Mouse (Mus musculus): ENCODE measurements around the gene Ramp1. TPM values are rescaled to one million over a fixed set of nuclear protein-coding genes. Genes with fewer than 3 reads are reported as not detected.

The Ramp1 gene
- polyA plus RNA-seq, 1 experiment from 2014 or later = 0.47 TPM

DNA sequence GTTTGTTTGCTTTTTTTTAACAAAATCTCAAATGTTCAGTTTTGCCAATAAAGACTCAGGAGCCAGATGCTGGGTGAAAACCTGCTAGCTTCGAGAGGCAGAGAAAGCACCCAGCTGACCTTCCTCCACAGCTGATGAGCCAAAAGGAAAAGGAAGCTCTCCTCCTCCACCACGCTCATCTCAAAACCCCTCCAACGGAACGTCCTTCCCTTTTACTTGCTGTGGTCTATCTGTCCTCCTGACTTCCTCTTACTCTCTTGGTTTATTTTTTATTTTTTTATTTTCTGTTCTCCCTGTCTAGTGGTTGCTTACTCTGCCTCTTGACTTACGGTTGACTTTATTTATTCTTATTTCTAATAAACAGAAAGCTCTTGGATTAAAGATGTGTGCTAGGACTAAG, 55.8 kb downstream of the Ramp1 start:
- WGBS = 77% methylated on average over 5 of the region's 5 CpGs
- Histone ChIP-seq H3K36me3 (ENCODE audit: control insufficient read depth, insufficient read depth, low read length) (no peaks in the 10 kb centered on the region), H3K4me1 (ENCODE audit: control insufficient read depth, insufficient read depth, low read length) (no peaks in the 10 kb centered on the region), H3K27me3 (ENCODE audit: control insufficient read depth, insufficient read depth, low read length) (no peaks in the 10 kb centered on the region), H3K27ac (replicated peaks; ENCODE audit: low read depth, low read length) (no peak overlapping the region), H3K9me3 (ENCODE audit: control insufficient read depth, low read length) (no peaks in the 10 kb centered on the region), H3K9ac (ENCODE audit: low read length) (no peak overlapping the region), H3K4me2 (ENCODE audit: low read depth, severe bottlenecking) (no peak overlapping the region), H3K4me3 (ENCODE audit: low read depth, low read length) (no peak overlapping the region)
- ATAC-seq (ENCODE audit: insufficient number of reproducible peaks, low FRiP score, low TSS enrichment, low read depth) (no peak), DNase-seq (ENCODE audit: low spot score) (no peak)

DNA sequence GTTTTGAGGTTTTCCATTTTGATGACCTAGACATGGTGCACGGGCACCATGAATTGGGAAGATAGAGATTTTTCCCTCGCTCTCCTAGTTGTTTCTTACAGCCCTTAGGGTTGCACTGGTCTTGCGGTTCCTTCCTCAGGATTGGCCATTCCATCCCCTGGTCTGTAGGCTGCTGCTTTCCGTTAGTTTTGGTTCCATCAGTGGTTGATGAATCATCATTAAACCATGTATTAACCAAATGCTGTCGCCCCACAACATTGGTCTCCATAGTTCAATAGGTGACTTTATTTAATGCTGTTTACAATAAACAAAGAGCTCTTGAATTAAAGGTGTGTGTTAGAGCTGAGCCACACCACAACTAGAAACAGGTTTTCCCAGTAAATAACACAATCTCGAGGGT, 58.1 kb downstream of the Ramp1 start:
- Histone ChIP-seq H3K36me3 (ENCODE audit: control insufficient read depth, insufficient read depth, low read length) (no peaks in the 10 kb centered on the region), H3K4me3 (ENCODE audit: low read depth, low read length) (no peak overlapping the region), H3K4me2 (ENCODE audit: low read depth, severe bottlenecking) (no peak overlapping the region), H3K9ac (ENCODE audit: low read length) (no peak overlapping the region), H3K27ac (replicated peaks; ENCODE audit: low read depth, low read length) (no peak overlapping the region), H3K27me3 (ENCODE audit: control insufficient read depth, insufficient read depth, low read length) (no peaks in the 10 kb centered on the region), H3K9me3 (ENCODE audit: control insufficient read depth, low read length) (no peaks in the 10 kb centered on the region), H3K4me1 (ENCODE audit: control insufficient read depth, insufficient read depth, low read length) (no peaks in the 10 kb centered on the region)
- ATAC-seq (ENCODE audit: insufficient number of reproducible peaks, low FRiP score, low TSS enrichment, low read depth) (no peak), DNase-seq (ENCODE audit: low spot score) (no peak)
- 77% methylated on average over 6 of the region's 6 CpGs for WGBS

DNA sequence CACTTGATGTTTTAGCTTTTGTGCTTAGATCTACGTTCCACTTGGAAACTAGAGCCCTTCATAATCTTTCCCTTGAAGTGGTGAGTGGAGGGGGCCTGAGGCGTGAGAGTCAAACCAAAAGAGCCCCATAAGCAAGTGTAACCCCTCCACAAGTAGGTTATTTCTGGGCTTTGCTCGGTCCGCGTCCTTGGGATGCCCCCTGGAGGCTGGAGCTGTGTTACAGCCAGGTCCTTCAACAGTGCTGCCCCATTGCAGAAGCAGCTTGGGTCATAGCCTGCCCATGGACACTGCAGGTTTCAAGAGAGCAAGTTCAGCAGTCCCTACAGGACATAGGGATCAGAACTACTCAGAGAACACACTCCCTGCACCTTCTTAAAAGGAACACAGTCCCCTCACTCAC, 59.5 kb downstream of the Ramp1 start:
- H3K4me1 ChIP-seq (ENCODE audit: control insufficient read depth, insufficient read depth, low read length) = no peaks in the 10 kb centered on the region
- H3K27me3 ChIP-seq (ENCODE audit: control insufficient read depth, insufficient read depth, low read length) = no peaks in the 10 kb centered on the region
- H3K36me3 ChIP-seq (ENCODE audit: control insufficient read depth, insufficient read depth, low read length) = no peaks in the 10 kb centered on the region
- no peaks in the 10 kb centered on the region for H3K9me3 ChIP-seq (ENCODE audit: control insufficient read depth, low read length)
- H3K4me3 ChIP-seq (ENCODE audit: low read depth, low read length) = no peak overlapping the region
- H3K9ac ChIP-seq (ENCODE audit: low read length) = no peak overlapping the region
- H3K4me2 ChIP-seq (ENCODE audit: low read depth, severe bottlenecking) = no peak overlapping the region
- no peak overlapping the region for H3K27ac ChIP-seq (replicated peaks; ENCODE audit: low read depth, low read length)
- DNase-seq (ENCODE audit: low spot score) = peak; percentile 53
- 25% methylated on average over 5 of the region's 5 CpGs for WGBS
- ATAC-seq (ENCODE audit: insufficient number of reproducible peaks, low FRiP score, low TSS enrichment, low read depth) = no peak

GRCm38 (mm10) chr1:91239800-91240199, 60.2 kb downstream of the Ramp1 start:
- no peak overlapping the region for H3K4me3 ChIP-seq (ENCODE audit: low read depth, low read length)
- ATAC-seq (ENCODE audit: insufficient number of reproducible peaks, low FRiP score, low TSS enrichment, low read depth) = no peak
- H3K27me3 ChIP-seq (ENCODE audit: control insufficient read depth, insufficient read depth, low read length) = no peaks in the 10 kb centered on the region
- H3K27ac ChIP-seq (replicated peaks; ENCODE audit: low read depth, low read length) = no peak overlapping the region
- no peak overlapping the region for H3K9ac ChIP-seq (ENCODE audit: low read length)
- no peaks in the 10 kb centered on the region for H3K9me3 ChIP-seq (ENCODE audit: control insufficient read depth, low read length)
- 81% methylated on average over 1 of the region's 1 CpGs for WGBS
- H3K4me2 ChIP-seq (ENCODE audit: low read depth, severe bottlenecking) = no peak overlapping the region
- DNase-seq (ENCODE audit: low spot score) = no peak
- H3K4me1 ChIP-seq (ENCODE audit: control insufficient read depth, insufficient read depth, low read length) = no peaks in the 10 kb centered on the region
- no peaks in the 10 kb centered on the region for H3K36me3 ChIP-seq (ENCODE audit: control insufficient read depth, insufficient read depth, low read length)

GRCm38 (mm10) chr1:91240685-91241084, 61.1 kb downstream of the Ramp1 start:
- WGBS = 87% methylated on average over 1 of the region's 1 CpGs
- no peak overlapping the region for H3K27ac ChIP-seq (replicated peaks; ENCODE audit: low read depth, low read length)

DNA sequence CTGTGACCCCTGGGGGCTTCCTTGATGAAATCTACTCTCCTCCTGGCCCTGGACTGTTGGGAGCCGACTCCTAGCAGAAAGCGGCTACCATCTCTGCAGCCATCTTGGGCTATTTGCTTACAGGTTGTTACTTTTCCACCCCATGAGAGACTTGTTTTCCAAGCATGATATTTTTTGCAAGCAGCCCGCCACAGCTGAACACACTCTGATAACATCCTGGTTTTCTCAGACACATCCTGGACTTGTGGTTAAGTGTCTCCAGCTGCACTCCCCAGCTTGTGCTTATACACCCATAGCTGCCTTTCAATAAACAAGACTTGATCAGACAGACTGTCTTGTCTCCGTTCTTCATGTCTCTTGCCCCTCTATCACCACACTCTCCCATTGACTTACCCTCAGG, 61.6 kb downstream of the Ramp1 start:
- no peaks in the 10 kb centered on the region for H3K4me1 ChIP-seq (ENCODE audit: control insufficient read depth, insufficient read depth, low read length)
- H3K4me2 ChIP-seq (ENCODE audit: low read depth, severe bottlenecking) = no peak overlapping the region
- H3K9ac ChIP-seq (ENCODE audit: low read length) = no peak overlapping the region
- no peak overlapping the region for H3K4me3 ChIP-seq (ENCODE audit: low read depth, low read length)
- H3K36me3 ChIP-seq (ENCODE audit: control insufficient read depth, insufficient read depth, low read length) = no peaks in the 10 kb centered on the region
- H3K27me3 ChIP-seq (ENCODE audit: control insufficient read depth, insufficient read depth, low read length) = no peaks in the 10 kb centered on the region
- DNase-seq (ENCODE audit: low spot score) = no peak
- 80% methylated on average over 4 of the region's 4 CpGs for WGBS
- no peak overlapping the region for H3K27ac ChIP-seq (replicated peaks; ENCODE audit: low read depth, low read length)
- H3K9me3 ChIP-seq (ENCODE audit: control insufficient read depth, low read length) = no peaks in the 10 kb centered on the region
- ATAC-seq (ENCODE audit: insufficient number of reproducible peaks, low FRiP score, low TSS enrichment, low read depth) = no peak

More at GRCm38 (mm10) chr1:91240685-91241084, 61.1 kb downstream of the Ramp1 start:
- DNase-seq (ENCODE audit: low spot score) (no peak), ATAC-seq (ENCODE audit: insufficient number of reproducible peaks, low FRiP score, low TSS enrichment, low read depth) (no peak)
- Histone ChIP-seq H3K4me3 (ENCODE audit: low read depth, low read length) (no peak overlapping the region), H3K9ac (ENCODE audit: low read length) (no peak overlapping the region), H3K27me3 (ENCODE audit: control insufficient read depth, insufficient read depth, low read length) (no peaks in the 10 kb centered on the region), H3K4me2 (ENCODE audit: low read depth, severe bottlenecking) (no peak overlapping the region), H3K4me1 (ENCODE audit: control insufficient read depth, insufficient read depth, low read length) (no peaks in the 10 kb centered on the region), H3K36me3 (ENCODE audit: control insufficient read depth, insufficient read depth, low read length) (no peaks in the 10 kb centered on the region), H3K9me3 (ENCODE audit: control insufficient read depth, low read length) (no peaks in the 10 kb centered on the region)

- DNase-seq (ENCODE audit: low spot score) (no peak), ATAC-seq (ENCODE audit: insufficient number of reproducible peaks, low FRiP score, low TSS enrichment, low read depth) (no peak)
- H3K27ac ChIP-seq (replicated peaks; ENCODE audit: low read depth, low read length) = no peak overlapping the region
- no peaks in the 10 kb centered on the region for H3K9me3 ChIP-seq (ENCODE audit: control insufficient read depth, low read length)
- no peaks in the 10 kb centered on the region for H3K36me3 ChIP-seq (ENCODE audit: control insufficient read depth, insufficient read depth, low read length)
- no peak overlapping the region for H3K4me3 ChIP-seq (ENCODE audit: low read depth, low read length)
- peaks cover 13% of the 10 kb centered on the region for H3K4me1 ChIP-seq (ENCODE audit: control insufficient read depth, insufficient read depth, low read length)
- no peaks in the 10 kb centered on the region for H3K27me3 ChIP-seq (ENCODE audit: control insufficient read depth, insufficient read depth, low read length)
- 91% methylated on average over 5 of the region's 5 CpGs for WGBS
- no peak overlapping the region for H3K4me2 ChIP-seq (ENCODE audit: low read depth, severe bottlenecking)
- no peak overlapping the region for H3K9ac ChIP-seq (ENCODE audit: low read length)
These were observed 68.6 kb downstream of the Ramp1 start for GRCm38 (mm10) chr1:91248242-91248641.

DNA sequence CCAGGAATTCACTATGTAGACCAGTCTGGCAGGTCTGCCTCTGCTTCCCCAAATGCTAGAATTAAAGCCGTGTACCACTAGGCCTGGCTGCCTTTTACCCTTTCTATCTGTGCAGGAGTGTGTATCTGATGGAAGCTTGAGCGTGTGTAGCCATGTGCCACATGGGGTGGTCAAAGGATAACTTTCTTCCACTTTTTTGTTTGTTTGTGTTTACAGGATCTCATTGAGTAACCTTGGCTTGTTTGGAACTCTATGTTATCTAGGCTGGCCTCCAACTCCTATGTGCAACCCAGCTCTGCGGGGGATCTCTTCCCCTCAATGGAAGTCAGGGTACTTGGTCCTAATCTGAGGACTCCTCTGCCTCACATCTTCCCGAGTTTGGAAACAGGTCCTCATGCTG, 69.3 kb downstream of the Ramp1 start:
- Histone ChIP-seq H3K36me3 (ENCODE audit: control insufficient read depth, insufficient read depth, low read length) (no peaks in the 10 kb centered on the region), H3K27ac (replicated peaks; ENCODE audit: low read depth, low read length) (no peak overlapping the region), H3K4me3 (ENCODE audit: low read depth, low read length) (peak overlapping the region; percentile 93; the same call in 1 of the 2 replicates), H3K9ac (ENCODE audit: low read length) (peak overlapping the region; percentile 17; the same call in 1 of the 2 replicates), H3K27me3 (ENCODE audit: control insufficient read depth, insufficient read depth, low read length) (no peaks in the 10 kb centered on the region), H3K9me3 (ENCODE audit: control insufficient read depth, low read length) (no peaks in the 10 kb centered on the region), H3K4me2 (ENCODE audit: low read depth, severe bottlenecking) (peak overlapping the region; percentile 22; the same call in 1 of the 2 replicates), H3K4me1 (ENCODE audit: control insufficient read depth, insufficient read depth, low read length) (peaks cover 13% of the 10 kb centered on the region)
- DNase-seq (ENCODE audit: low spot score) (no peak), ATAC-seq (ENCODE audit: insufficient number of reproducible peaks, low FRiP score, low TSS enrichment, low read depth) (no peak)
- WGBS = 46% methylated on average over 4 of the region's 4 CpGs

Measured in limb, embryonic 11.5 days (tissue).